Mouse (Mus musculus) frontal cortex, adult (tissue): Measurements from ENCODE around the gene Txnrd3.

Experiments
- ATAC-seq: cut with Nextera tagmentation; 2 replicates; pipeline ENCODE4 v1.9.2; 2017; ENCODE audit warnings: mild to moderate bottlenecking, moderate library complexity, mixed read lengths; ENCODE audit not compliant: low TSS enrichment

Txnrd3 gene

DNA sequence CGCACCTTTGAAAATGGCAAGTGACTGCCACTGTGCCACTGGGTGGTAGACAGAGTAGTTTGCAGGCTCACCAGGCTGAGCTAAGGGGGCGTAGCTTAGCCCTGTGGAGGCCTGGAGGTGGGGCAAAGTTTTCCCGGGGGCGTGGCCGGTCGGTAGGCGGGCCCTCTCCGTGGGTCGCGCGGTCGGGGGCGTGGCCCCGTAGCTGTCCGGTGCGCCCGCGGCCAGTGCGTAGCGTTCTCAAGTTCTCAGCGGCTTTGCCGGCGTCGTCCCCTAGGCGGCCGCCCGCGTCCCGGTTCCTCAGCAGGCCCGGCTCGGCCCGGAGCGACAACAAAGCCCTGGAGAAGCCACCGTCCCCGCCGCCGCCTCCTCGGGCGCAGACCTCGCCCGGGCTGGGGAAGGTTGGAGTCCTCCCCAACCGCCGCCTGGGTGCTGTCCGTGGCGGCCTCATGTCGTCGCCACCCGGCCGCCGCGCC is at the start of gene Txnrd3:
Gene Txnrd3, plus strand, starts transcription at position 191 of the 473 bp plus-strand sequence.
- ATAC-seq = peak; percentile 85

DNA sequence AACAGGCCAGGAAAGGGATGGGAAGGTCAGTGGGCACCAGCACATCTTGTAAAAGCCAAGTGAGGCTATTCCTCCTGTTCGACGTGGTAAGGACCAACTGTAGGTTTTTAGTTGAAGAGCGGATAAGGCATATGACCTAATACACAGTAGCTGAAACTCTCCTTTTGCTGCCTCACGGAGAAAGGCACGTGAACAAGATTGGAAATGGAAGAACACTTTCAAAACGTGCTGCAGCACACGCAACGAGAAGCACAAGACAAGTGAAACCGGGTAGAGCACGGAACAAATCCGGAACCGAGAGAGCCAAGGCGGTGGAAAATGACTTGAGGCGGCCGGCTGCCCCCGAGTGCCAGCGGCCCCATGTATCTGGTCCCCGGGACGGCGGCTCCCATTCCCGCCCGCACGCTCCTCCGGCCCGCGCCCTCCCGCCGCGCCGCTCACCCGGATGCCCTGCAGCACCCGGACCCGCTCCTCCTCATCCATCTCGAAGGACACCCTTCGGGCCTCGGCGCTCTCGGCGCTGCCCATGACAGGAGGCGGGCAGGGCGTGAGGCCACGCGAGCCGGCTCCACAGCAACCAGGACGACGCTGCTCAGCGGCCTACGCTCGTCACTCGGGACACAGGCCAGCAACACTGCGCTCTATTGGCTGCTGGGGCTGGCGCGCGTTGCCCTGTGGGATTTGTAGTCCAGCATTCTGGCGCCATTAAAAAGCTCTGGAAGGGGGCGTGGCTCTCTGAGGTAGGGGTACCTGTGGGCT is 48.6 kb upstream of the Txnrd3 start, which contains the start of gene Chchd6:
Gene Chchd6, minus strand, starts transcription at position 635 of the 759 bp plus-strand sequence.
- ATAC-seq = peak; percentile 99

DNA sequence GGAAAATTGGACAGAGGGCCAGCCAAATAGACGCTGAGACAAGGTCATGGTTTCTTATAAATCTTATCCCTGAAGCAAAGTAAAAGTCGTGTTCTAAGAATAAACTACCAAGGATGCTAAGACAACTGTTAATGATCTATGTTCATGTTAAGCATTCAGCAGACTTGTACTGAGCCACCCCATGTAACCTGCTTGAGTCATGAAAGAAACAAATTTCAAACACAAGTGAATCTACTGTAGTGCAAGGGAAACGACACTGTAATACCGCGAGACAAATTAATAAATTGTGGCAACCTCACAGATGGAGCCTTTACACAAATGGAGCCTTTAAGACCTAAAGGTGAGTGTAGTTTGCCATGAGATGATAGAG is 48.0 kb upstream of the Txnrd3 start:
- ATAC-seq = peak; percentile 2; the same call in 1 of the 2 replicates

DNA sequence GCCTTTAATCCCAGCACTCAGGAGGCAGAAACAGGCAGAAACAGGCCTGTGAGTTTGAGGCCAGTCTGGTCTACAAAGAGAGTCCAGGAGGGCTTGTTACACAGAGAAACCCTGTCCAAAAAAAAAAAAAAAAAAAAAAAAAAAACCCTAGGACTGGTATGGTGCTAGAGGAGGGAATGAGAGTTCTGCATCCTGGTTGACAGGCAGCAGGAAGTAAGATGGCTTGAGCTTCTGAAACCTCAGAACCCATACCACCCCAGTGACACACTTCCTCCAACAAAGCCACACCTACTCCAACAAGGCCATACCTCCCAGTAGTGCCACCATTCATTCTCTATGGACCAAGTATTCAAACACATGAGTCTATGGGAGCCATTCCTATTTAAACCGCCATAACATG is 47.3 kb upstream of the Txnrd3 start:
- ATAC-seq = no peak

DNA sequence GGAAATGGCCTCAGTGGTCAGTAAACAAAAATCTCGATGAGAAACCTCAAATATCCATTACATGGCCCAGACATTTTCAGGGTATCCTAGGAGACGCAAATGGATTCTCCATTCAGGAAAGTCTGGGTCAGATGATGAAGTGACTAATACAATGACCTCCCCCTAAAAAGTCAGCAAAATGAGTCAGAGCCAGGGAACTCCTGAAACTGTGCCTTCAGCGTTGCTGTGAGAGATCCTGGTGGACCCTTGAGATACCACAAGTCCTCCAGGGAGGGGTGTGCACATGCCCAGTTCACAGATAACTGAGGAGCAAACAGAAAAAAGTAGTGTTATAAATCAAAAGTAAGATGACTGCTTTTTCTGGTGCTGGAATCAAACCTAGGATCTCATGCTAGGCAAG is 37.7 kb upstream of the Txnrd3 start:
- ATAC-seq = no peak

DNA sequence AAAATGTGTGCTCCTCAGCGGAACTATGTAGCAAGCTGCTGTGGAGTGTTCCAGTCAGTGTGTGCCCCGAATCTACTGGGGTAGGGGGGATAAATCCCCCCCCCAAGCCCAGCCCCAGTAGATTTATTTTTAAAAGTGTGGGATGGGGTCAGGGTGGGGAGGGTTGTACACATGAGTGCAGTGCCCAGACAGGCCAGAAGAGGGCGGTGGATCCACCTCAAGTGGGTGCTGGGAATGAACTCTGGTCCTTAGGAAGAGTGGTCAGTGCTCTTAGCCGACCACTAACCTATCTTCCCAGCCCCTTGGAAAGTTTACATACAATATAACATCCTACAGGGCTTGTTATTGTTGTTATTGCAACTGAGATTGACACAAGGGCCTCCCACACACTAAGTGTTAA is 35.8 kb upstream of the Txnrd3 start:
- ATAC-seq = no peak

DNA sequence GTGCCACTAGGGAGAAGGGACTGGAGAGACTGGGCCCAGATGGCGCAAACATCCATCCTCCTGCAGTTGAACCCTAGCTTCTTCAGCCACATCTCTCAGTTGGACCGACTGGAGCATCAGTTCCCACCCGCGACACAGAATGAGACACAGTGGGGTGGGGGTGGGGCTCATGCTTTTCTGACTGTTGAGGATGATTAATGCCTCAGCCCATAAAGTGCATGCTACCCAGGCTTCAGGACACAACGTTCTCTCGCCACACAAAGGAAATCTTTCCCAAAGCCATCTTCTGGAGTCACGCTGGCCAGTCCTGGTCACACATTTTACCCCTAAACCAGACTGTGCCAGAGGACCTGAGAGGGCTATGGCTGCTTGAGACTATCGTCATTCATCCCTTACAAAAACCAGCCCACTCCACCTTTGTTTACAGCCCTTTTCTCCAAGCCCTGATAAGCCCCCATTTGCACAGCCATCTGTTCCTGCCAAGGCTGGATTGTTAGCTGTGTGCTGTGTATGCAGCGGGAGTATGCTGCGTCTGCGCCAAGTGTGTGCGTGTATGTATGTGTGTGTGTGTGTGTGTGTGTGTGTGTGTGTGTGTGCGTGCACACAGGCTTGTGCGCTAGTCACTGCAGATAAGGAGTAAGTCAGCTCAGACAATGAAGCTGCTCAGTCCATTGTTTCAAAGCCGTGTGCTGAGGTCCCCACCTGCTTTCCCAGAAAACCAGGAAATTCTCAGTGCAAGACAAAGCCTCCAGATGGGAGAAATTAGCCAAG is 30.3 kb upstream of the Txnrd3 start:
- ATAC-seq = peak; percentile 55

DNA sequence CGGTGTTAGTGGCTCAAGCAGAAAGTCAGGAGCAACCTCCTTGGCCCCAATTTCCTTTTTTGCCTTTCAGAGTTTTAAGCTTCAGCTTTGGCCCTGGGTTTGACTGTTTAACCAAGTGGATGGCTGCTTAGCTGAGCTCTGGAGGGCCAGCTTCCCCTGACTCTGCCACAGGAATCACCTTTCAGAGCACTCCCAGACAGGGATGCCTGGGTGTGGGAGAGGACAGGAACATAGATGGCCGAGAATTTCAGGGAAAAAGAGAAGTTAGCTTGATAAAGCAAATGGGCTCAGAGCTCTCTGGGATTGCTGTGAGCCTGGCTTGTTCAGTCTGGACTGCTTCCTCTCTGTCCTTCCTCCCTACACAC is 29.7 kb upstream of the Txnrd3 start:
- no peak for ATAC-seq

DNA sequence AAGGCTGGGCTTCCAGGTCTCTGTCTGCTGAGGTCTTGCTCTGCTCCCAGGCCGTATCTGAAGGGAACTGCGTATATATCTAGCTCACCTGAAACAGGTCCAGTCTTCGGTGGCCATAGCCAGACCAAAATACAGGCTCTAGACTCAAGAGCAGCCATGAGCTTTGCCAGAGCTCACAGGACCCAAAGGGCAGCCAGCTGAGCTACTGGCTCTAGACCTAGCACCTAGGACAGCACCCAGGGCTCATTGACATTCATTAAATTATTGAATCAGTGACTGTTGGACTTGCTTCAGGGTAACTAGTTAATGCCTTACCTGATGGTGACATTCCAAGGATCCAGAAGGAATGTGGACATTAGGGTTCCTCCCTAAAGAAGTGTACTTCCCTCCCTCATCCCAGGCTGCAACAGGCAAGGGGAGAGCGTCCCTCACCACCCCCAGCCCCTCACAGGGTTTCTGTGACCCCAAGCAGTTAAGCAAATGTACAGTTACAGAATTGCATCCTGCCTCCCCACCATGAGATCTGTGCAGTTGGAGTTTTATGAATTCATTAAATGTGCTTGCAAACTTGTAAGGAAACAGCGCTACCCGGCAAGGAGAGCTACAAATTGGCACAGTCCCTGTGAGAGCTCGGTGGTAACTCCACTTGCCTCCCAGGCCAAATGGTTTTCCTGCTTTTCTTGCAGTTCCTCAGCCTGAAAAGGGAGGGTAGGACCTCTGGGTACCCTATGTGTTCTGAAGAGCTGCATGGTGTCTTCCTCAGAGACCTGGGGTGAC is 29.0 kb upstream of the Txnrd3 start:
- ATAC-seq = peak; percentile 47; the same call in 1 of the 2 replicates

DNA sequence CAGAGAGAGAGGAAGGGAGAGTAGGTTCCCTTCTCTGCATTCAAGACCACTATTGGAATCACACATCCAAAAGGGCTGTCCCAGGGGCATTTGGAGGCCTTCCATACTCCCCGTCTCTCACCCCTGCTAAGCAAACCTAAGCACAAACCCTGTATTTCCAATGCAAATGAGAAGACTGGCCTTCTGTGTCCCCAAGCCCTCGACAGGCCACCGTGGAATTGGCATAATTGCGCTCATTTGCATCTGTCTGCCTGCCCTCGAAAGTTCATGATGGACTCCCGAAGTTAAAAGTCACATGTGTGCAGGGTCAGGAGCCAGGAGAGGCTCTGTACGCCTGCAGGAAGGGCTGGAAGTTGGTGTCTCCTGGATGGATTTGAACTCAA is 28.4 kb upstream of the Txnrd3 start:
- ATAC-seq = no peak

DNA sequence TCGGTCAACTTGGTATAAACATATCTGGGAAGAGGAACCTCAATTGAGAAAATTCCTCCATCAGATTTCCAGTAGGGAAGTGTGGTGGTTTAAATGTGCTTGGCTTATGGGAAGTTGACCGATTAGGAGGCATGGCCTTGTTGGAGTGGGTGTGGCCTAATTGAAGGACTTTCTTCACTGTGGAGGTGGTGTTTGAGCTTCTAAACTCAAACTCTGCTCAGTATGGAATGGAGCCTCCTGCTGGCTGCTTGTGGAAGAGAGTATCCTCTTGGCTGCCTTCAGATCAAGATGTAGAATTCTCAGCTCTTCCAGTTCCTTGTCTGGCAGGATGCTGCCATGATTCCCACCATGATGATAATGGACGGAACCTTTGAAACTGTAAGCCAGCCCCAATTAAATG is 21.1 kb upstream of the Txnrd3 start:
- ATAC-seq = no peak

DNA sequence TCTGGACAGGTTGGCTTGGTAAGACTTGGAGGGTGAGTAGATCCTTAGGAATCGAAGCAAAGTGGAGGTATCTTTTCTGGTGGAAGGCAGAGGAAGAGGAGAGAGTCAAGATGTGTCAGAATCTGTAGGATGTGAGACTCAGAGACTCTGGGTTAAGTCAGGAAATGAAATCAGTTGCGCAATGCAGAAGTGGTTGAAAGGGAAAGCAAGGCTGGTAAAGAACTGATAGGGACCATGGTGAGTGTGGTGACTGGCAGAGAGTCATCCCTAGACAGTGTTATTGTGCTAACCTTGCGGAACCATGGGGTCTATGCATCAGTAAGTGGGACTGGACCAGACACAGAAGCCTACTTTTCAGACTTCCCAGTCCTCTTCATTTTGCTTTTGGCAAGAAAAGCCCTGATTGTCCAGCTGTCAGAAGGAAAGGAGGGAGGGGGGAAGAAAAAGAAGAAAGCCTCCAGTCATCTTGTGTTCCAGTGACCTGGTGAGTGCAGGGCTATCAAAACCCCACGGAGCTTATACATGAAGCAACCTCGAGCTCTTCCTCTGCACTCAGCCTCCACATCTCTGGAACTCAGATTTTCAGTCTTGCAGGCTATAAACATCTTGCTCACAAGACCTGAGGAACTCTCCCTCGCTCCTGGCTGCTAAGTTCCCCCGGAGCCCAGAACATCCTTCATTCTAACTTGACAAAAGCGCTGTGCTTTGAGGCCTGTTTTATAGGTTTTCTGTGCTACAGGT is 15.6 kb upstream of the Txnrd3 start:
- ATAC-seq = no peak

DNA sequence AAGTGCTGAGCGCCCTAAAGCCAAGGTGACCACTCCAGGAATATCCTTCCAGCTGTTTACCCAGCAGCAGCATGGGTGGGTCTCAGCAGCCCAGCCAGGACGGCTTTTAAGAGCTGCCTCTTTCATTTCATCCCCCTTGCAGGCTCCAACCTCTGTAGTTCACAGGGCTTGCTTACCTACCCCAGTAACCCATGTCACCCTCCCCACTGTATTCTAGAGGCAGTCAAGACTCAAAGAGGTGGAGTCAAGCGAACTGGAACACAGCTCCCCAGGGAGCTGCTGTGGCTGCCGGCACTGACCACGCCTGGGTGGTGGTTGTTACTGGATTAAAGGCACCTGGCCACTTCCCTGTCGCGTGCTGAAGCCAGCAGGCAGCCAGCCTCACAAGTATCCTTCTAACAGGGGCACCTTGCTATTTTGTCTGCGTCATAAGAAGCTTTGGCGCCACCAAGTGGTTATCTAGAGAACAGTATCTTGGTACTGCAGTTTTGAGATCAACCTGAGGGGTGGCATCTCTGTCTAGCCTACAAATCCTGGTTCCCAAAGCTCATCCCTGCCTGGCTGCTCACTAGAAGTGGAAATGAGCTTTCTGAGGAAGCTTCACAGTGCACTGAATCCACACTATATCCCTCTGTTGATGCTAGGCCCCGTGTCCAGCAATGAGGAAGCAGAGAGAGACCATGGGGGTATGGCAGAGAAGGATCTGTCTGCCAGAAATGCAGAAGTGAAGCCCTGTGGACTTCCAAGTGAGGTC is 11.8 kb upstream of the Txnrd3 start:
- ATAC-seq = peak; percentile 88

DNA sequence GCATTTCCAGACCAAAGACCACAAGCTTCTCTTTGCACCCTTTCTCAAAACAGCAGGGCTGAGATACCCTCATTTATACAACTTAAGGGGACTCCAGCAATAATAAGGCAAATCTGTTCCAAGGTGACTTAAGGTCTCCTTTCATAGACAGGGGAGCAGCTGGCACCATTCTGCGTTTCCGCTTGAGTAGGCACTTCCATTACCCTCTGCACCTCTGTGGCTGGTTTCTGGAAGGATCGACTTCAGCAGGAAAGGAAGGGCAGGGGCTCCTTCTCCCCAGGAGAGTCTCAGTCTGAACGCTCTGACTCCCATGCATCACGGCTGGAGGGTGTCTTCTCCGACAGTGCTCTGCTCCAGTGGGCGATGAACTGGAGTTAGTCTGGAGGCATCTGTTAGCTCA is 10.7 kb upstream of the Txnrd3 start:
- no peak for ATAC-seq

DNA sequence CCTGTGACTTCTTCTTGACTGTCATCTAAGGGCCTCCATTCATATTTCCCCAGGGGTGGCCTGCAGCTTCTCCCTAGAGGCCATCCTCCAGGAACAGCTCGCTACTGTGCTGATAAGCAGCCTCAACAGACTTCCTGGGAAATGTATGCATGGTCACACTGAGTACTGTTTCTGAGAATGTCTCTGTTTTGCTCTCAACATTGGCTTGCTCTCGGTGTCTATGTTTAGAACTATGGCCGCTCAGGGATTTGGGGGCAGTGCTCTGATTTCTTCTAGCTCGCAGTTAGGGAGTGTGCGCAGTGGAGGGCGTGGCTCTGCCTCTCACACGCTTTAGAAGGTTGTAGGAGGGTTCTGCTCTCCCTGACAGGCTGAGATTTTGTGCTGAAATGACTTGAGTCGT is 9.4 kb upstream of the Txnrd3 start:
- peak; percentile 57 for ATAC-seq

DNA sequence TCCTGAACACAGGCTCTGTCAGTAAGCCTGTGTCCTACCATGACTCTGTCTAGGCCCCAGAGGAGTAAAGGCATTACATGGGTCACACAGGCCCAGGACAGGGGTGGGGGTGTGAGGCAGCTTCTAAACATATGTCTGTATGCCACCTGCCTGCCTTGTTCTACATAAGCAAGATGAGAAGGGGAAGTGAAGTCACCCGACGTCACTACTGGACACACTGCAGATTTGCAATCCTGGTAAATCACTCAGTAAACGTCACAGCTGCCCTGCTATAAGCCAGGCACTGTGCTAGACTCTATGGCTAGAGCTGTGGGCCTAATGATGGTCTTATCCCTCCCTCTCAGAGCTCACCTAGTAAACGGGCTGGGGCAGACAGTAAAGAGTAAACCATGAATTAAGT is 5.8 kb upstream of the Txnrd3 start:
- ATAC-seq = no peak

DNA sequence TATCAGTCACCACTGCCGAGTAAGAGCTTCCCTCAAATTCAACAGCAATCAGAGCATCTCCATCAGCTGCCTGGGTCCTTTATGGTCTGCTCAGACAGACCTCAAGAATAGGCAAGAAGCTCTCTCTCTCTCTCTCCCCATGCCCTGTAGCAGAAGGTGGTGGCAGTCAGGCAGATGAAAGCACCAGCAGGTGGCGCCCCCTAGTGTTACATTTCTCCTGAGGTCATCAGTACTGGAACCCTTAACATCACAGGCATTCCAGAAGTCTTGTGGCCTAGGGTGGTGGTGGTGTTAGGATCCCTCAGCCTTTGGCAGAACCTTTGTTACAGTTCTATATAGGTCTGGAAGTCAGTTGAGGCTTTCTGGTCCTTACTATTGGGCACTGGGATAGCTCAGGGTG is 4.8 kb upstream of the Txnrd3 start:
- ATAC-seq = no peak

DNA sequence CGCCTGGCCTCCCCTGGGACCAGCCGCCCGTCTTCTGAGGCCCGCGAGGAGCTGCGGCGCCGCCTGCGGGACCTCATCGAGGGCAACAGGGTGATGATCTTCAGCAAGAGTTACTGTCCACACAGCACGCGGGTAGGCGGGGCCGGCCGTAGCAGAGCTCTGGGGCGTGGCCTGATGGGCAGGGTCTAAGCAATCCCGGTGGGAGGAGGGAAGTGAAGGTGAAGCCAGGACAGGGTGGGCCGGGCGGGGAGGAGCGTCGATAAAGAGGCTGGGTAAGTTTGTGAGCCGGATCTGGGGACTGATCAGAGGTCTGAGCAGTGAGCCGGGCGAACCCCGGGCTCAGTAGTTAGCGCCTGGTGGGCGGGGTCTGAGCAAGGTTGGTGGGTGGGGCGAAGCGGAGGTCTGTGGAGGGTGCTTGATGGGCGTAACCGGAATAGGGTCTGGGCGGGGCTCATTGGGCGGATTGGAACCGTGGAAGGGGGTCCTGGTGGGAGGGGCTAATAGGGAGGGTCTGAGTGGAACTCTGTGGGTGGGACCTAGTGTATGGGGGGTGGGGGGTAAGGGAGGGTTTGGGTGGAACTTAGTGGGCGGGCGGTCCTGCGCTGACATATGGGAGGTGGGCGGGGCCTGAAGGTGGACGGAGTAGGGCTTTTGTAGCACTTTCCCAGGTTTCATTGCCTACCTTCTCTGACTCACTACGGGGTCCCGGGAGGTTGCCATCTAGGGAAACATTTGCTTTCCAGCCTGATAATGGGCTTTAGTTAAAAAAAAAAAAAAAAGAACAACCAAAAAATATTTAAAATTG is 685 bp downstream of the Txnrd3 start:
- ATAC-seq = peak; percentile 74

DNA sequence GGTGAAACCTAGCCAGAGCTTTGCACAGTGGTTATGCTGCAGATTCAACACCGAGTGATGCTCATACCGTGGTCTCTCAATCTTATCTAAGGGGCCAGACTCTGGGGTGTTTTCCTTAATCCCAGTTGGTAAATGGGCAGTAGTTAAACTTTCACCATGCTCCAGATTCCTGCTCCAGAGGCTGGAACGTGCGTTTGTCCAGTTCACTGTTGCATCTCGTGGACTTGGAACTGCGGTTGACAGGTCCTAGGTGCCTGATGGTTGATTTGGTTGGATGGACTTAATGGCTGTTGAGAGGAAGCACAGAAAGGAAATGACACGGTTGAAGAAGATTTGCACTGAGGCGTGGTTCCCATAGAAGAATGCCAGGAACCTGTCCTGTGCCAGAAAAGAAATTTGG is 6.1 kb downstream of the Txnrd3 start:
- no peak for ATAC-seq

DNA sequence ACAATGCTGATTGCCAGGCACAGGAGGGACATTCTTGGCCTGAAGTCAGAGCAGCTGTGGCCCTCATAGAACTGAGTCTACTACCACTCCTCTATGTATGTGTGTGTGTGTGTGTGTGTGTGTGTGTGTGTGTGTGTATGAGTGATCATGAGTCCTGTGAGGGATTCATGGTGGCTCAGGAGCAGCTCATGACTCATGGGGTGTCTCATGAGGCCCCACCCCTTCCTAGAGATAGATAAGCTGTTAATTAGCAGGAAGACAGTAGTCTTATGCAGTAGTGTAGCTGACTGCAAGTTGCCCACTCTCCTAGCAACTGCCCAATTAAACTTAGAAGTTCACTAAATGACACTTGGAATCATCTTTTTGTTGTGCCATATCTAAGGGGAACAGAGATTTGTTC is 8.0 kb downstream of the Txnrd3 start:
- no peak for ATAC-seq
